Mouse (Mus musculus) kidney, embryonic 15.5 days (tissue): ENCODE measurements around the gene Tnip1. TPM values are rescaled to one million over a fixed set of nuclear protein-coding genes. Genes with fewer than 3 reads are reported as not detected.
"Not testable (repeated sequence)": the region's sequence is repeated elsewhere in the genome, so short reads cannot be mapped to it uniquely, and the experiment has no call there.

Experiments
- ATAC-seq: fragments of 200-750 bp; cut with Nextera tagmentation; replicated peaks from 2 replicates; pipeline ENCODE4 v1.8.0; 2017; ENCODE audit warnings: moderate TSS enrichment; ENCODE audit not compliant: low FRiP score
- H3K27ac ChIP-seq: fragments of 300-500 bp; sonication (generic); 2 replicates; pipeline ENCODE4 v1.5.1; 2015; ENCODE audit warnings: mild to moderate bottlenecking, inconsistent platforms
- H3K27me3 ChIP-seq: fragments of 300-500 bp; sonication (generic); 2 replicates; pipeline ENCODE4 v1.6.1; 2015; ENCODE audit warnings: inconsistent platforms
- H3K36me3 ChIP-seq: fragments of 300-500 bp; sonication (generic); 2 replicates; pipeline ENCODE4 v1.6.1; 2015; ENCODE audit warnings: inconsistent platforms
- H3K4me1 ChIP-seq: fragments of 300-500 bp; sonication (generic); 2 replicates; pipeline ENCODE4 v1.6.1; 2015; ENCODE audit warnings: inconsistent platforms
- H3K4me2 ChIP-seq: fragments of 300-500 bp; sonication (generic); 2 replicates; pipeline ENCODE4 v1.6.1; 2015; ENCODE audit warnings: moderate library complexity, mild to moderate bottlenecking, inconsistent platforms
- H3K4me3 ChIP-seq: fragments of 300-500 bp; sonication (generic); replicated peaks from 2 replicates; pipeline ENCODE4 v1.5.1; 2015; ENCODE audit warnings: mild to moderate bottlenecking, inconsistent platforms
- H3K9ac ChIP-seq: fragments of 300-500 bp; sonication (generic); 2 replicates; pipeline ENCODE4 v1.6.1; 2015; ENCODE audit warnings: mild to moderate bottlenecking, inconsistent platforms
- H3K9me3 ChIP-seq: fragments of 300-500 bp; sonication (generic); replicated peaks from 2 replicates; pipeline ENCODE4 v1.6.1; 2016; ENCODE audit warnings: inconsistent platforms
- WGBS: fragments of 180-500 bp; shearing (Covaris S2); methylation state at CpG from one replicate; pipeline ENCODE4 v1.1.7; 2015; ENCODE audit warnings: mixed read lengths; 5-methylcytosine and 5-hydroxymethylcytosine counted together
- polyA plus RNA-seq: library from polyadenylated mRNA; unstranded; fragments of >200 nt; fragmentation: Nextera tagmentation; extraction: Ambion mirVana; gene quantifications from 2 replicates; pipeline ENCODE4 v1.2.1, GENCODE M21; 2015

Tnip1 gene
- polyA plus RNA-seq, 1 experiment from 2014 or later, result 20.7 TPM

- H3K4me2 ChIP-seq, result peak overlapping the region; percentile 77
- H3K27ac ChIP-seq, result no peak overlapping the region
- H3K4me3 ChIP-seq, result peak overlapping the region; percentile 49
- WGBS, result 73% methylated on average over 5 of the region's 5 CpGs
- peaks cover 23% of the 10 kb centered on the region for H3K4me1 ChIP-seq
- H3K36me3 ChIP-seq, result 0 out of 2 replicates have a peak, but pooled peaks cover 3% of the 10 kb centered on the region
- H3K9ac ChIP-seq, result peak overlapping the region; percentile 42
- no peaks in the 10 kb centered on the region for H3K9me3 ChIP-seq
- H3K27me3 ChIP-seq, result no peaks in the 10 kb centered on the region
- ATAC-seq, result no peak
Observed at GRCm38 (mm10) chr11:54903339-54903738, 59.4 kb downstream of the Tnip1 start.

- H3K4me3 ChIP-seq, result peak within 1 kb of the TSS; percentile 49
- peak within 1 kb of the TSS; percentile 42 for H3K9ac ChIP-seq
- peak; percentile 92 for ATAC-seq
- H3K27me3 ChIP-seq, result no peaks in the 10 kb centered on the region
- H3K36me3 ChIP-seq, result 0 out of 2 replicates have a peak, but pooled peaks cover 3% of the 10 kb centered on the region
- H3K9me3 ChIP-seq, result no peaks in the 10 kb centered on the region
- H3K27ac ChIP-seq, result no peak within 1 kb of the TSS
- H3K4me2 ChIP-seq, result peak within 1 kb of the TSS; percentile 77
- WGBS, result 14% methylated on average over 45 of the region's 45 CpGs
- peaks cover 23% of the 10 kb centered on the region for H3K4me1 ChIP-seq
Observed at GRCm38 (mm10) chr11:54902333-54903323, 60.1 kb downstream of the Tnip1 start, which contains the start of gene Gpx3. Gene Gpx3 (plus strand): TSS chr11:54902453.

DNA sequence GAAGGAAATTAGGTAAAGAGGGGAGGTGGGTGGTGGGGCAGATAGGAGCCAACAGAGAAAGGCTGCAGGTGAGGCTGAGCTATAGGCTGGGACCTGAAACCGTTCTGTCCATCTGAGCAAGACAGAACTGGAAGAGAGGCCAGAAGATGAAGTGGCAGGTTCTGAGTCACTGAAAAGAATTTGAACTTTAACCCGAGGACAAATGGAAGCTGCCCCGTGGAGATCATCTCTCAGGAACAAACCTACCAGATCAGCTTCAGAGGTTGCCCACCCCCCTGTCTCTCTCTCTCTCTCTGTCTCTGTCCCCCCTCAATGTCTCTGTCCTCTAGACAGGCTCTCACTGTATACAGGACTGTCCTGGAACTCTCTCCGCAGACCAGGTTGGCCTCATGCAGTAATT is 63.1 kb downstream of the Tnip1 start:
- Histone ChIP-seq H3K4me1 (peaks cover 23% of the 10 kb centered on the region), H3K4me3 (no peak overlapping the region), H3K27me3 (no peaks in the 10 kb centered on the region), H3K9ac (no peak overlapping the region), H3K36me3 (no peaks in the 10 kb centered on the region), H3K4me2 (no peak overlapping the region), H3K9me3 (no peaks in the 10 kb centered on the region), H3K27ac (no peak overlapping the region)
- 72% methylated on average over 4 of the region's 4 CpGs for WGBS
- ATAC-seq, result no peak

DNA sequence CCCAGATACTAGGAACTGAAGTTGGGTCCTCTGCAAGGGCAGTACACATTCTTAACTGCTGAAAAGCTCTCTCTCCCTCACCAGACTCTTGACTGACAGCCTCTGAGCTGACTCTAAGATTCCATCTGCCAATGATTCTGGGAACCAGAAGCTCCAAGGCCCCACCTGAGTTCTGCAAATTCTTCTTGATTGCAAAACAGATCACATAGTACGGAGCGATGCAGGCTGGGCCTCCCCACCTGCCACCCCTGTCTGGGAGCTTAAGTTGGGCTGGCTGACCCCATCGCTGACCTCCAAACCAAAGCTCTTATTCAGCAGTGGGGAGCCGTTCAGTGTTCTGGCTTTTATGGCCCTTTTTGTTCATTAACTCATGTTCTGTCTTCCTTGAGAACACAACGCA is 65.2 kb downstream of the Tnip1 start:
- Histone ChIP-seq H3K9ac (no peak overlapping the region), H3K9me3 (no peaks in the 10 kb centered on the region), H3K4me1 (peaks cover 3% of the 10 kb centered on the region; the same call in 1 of the 2 replicates), H3K4me3 (no peak overlapping the region), H3K27me3 (no peaks in the 10 kb centered on the region), H3K4me2 (no peak overlapping the region), H3K27ac (no peak overlapping the region), H3K36me3 (no peaks in the 10 kb centered on the region)
- no peak for ATAC-seq
- 57% methylated on average over 5 of the region's 5 CpGs for WGBS

- not testable (repeated sequence) for H3K27me3 ChIP-seq, ATAC-seq, H3K4me1 ChIP-seq, H3K9ac ChIP-seq, H3K36me3 ChIP-seq, H3K27ac ChIP-seq, H3K4me3 ChIP-seq, H3K4me2 ChIP-seq, H3K9me3 ChIP-seq
- 94% methylated on average over 3 of the region's 3 CpGs for WGBS
Observed at GRCm38 (mm10) chr11:54896646-54897045, 66.1 kb downstream of the Tnip1 start.

GRCm38 (mm10) chr11:54894589-54894988 is 68.1 kb downstream of the Tnip1 start:
- Histone ChIP-seq H3K4me1 (no peaks in the 10 kb centered on the region), H3K27me3 (no peaks in the 10 kb centered on the region), H3K36me3 (no peaks in the 10 kb centered on the region), H3K9ac (no peak overlapping the region), H3K4me2 (no peak overlapping the region), H3K9me3 (no peaks in the 10 kb centered on the region), H3K4me3 (no peak overlapping the region), H3K27ac (no peak overlapping the region)
- ATAC-seq, result no peak
- WGBS, result 42% methylated on average over 9 of the region's 9 CpGs

- WGBS, result 54% methylated on average over 7 of the region's 7 CpGs
Observed at GRCm38 (mm10) chr11:54892091-54892490, 70.6 kb downstream of the Tnip1 start.

GRCm38 (mm10) chr11:54891341-54891740 is 71.4 kb downstream of the Tnip1 start:
- WGBS, result 88% methylated on average over 5 of the region's 5 CpGs
- ATAC-seq, result no peak
- Histone ChIP-seq H3K9me3 (no peaks in the 10 kb centered on the region), H3K9ac (no peak overlapping the region), H3K4me3 (no peak overlapping the region), H3K27ac (no peak overlapping the region), H3K36me3 (no peaks in the 10 kb centered on the region), H3K27me3 (no peaks in the 10 kb centered on the region), H3K4me2 (no peak overlapping the region), H3K4me1 (no peaks in the 10 kb centered on the region)

More at GRCm38 (mm10) chr11:54892091-54892490, 70.6 kb downstream of the Tnip1 start:
- no peak overlapping the region for H3K4me3 ChIP-seq
- no peak overlapping the region for H3K27ac ChIP-seq
- no peaks in the 10 kb centered on the region for H3K4me1 ChIP-seq
- no peak overlapping the region for H3K9ac ChIP-seq
- no peak overlapping the region for H3K4me2 ChIP-seq
- no peaks in the 10 kb centered on the region for H3K36me3 ChIP-seq
- H3K27me3 ChIP-seq, result no peaks in the 10 kb centered on the region
- 0 out of 2 replicates have a peak, but pooled peaks have one; percentile 18 for ATAC-seq
- no peaks in the 10 kb centered on the region for H3K9me3 ChIP-seq

DNA sequence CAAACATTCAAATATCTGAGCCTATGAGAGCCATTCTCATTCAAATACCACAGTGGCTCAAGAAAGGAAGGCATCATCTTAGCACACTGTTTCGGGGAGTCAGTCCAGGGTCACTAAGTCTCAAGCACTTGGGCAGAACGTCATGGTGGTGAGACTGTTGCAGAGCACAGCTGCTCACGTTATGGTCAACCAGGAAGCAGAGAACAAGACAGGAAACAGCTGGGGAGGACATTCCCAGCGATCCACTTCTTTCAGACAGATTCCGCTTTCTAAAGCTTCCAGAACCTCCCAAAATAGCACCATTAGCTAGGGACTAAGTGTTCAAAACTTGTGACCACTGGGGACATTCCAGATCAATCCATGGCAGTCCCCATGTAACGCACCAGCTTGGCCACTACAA is 74.8 kb downstream of the Tnip1 start:
- Histone ChIP-seq H3K27ac (no peak overlapping the region), H3K4me2 (no peak overlapping the region), H3K27me3 (no peaks in the 10 kb centered on the region), H3K4me1 (peaks cover 14% of the 10 kb centered on the region), H3K4me3 (no peak overlapping the region), H3K9me3 (no peaks in the 10 kb centered on the region), H3K36me3 (no peaks in the 10 kb centered on the region), H3K9ac (no peak overlapping the region)
- 70% methylated on average over 6 of the region's 6 CpGs for WGBS
- no peak for ATAC-seq

GRCm38 (mm10) chr11:54885406-54885805 is 77.3 kb downstream of the Tnip1 start:
- ATAC-seq, result no peak
- Histone ChIP-seq H3K4me3 (no peak overlapping the region), H3K9ac (no peak overlapping the region), H3K27me3 (no peaks in the 10 kb centered on the region), H3K9me3 (no peaks in the 10 kb centered on the region), H3K27ac (peak overlapping the region; percentile 84; the same call in 1 of the 2 replicates), H3K36me3 (no peaks in the 10 kb centered on the region), H3K4me1 (peaks cover 31% of the 10 kb centered on the region), H3K4me2 (no peak overlapping the region)
- 66% methylated on average over 2 of the region's 2 CpGs for WGBS

GRCm38 (mm10) chr11:54884937-54885336 is 77.8 kb downstream of the Tnip1 start:
- H3K27me3 ChIP-seq, result no peaks in the 10 kb centered on the region
- no peaks in the 10 kb centered on the region for H3K36me3 ChIP-seq
- H3K4me1 ChIP-seq, result peaks cover 31% of the 10 kb centered on the region
- peak; percentile 89 for ATAC-seq
- H3K4me3 ChIP-seq, result no peak overlapping the region
- no peak overlapping the region for H3K4me2 ChIP-seq
- no peaks in the 10 kb centered on the region for H3K9me3 ChIP-seq
- 3% methylated on average over 5 of the region's 5 CpGs for WGBS
- no peak overlapping the region for H3K9ac ChIP-seq
- peak overlapping the region; percentile 84 for H3K27ac ChIP-seq

- Histone ChIP-seq H3K4me3 (no peak overlapping the region), H3K36me3 (no peaks in the 10 kb centered on the region), H3K4me1 (peaks cover 31% of the 10 kb centered on the region), H3K9me3 (no peaks in the 10 kb centered on the region), H3K27me3 (no peaks in the 10 kb centered on the region), H3K9ac (no peak overlapping the region), H3K27ac (peak overlapping the region; percentile 84), H3K4me2 (no peak overlapping the region)
- no peak for ATAC-seq
- WGBS, result 78% methylated on average over 5 of the region's 5 CpGs
Observed at GRCm38 (mm10) chr11:54884197-54884828, 78.4 kb downstream of the Tnip1 start.
